8 mouse cellular contexts compared by ENCODE assay signal in the genomic region with DNA sequence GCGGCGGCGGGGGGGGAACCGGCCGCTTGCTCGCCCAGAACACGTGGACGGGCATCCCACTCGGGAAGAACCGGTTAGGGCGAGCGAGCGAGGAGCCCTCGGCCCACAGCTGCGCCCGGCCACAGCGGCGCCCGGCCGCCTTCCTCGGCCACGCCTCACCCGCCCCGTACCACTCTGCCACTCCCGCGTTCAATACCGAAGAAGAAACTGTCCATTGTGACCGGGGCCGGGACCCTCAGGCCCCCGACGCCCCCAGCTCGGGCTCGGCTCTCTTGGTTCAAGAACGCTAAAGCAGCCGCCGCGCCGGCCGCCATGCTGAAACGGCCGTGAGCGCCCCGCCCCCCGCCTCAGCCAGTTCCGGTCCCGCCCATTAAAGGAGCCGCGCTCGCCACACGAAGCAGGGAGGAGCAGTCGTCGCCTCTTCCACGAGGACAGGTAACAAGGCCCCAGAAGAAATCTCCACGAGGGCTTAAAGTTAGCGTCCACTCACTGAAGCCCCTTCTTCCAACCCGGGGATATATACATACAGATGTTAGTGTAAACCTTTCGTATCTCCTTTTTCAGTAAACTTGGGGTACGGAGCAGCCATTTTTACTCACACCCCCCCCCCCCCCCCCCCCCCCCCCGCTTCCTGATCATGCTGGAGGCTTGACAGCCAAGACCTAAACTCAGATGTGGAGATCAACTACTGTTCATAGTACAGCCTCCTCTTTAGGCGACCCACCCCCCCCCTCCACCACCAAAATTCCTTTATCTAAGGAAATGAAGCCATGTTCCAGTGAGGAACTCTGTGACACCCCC. TPM values are rescaled to one million over a fixed set of nuclear protein-coding genes. Genes with fewer than 3 reads are reported as not detected.
A peak's percentile ranks its signal among the peaks of the same experiment; 100 is the strongest.
DNase-seq lines count a peak whose midpoint lies in the region; ATAC-seq and TF ChIP-seq lines count a peak whose summit lies in the region.

A gene (minus strand): TSS at position 349 of the 801 bp plus-strand sequence.

- DNase-seq in B cell, adult 2 months, result peak; percentile 91 to 92
- DNase-seq in heart, embryonic 10.5 days (ENCODE audit: low spot score), result peak; percentile 95
- DNase-seq in liver, adult 2 months (ENCODE audit: extremely low read depth, low read depth, low spot score), result peak; percentile 55
- peak; percentile 88 for DNase-seq in splenic B cell, adult 2 months (ENCODE audit: low read depth, low spot score)

- no peak for TF ChIP-seq POLR2A in bone marrow macrophage, adult 2 months (IDR thresholded peaks at IDR 0.05; ENCODE audit: borderline replicate concordance, low read depth, low read length)
- TF ChIP-seq POLR2A in embryonic fibroblast, embryonic 13.5 days (IDR thresholded peaks at IDR 0.05; ENCODE audit: low read depth, low read length), result peak; percentile 50
- 0 out of 2 replicates have a peak, but pooled peaks have one; percentile 31 for TF ChIP-seq POLR2A in liver, adult 2 months (IDR thresholded peaks at IDR 0.05; ENCODE audit: extremely low read depth, insufficient read depth, low read length)
- peak; percentile 51 for TF ChIP-seq POLR2A in myocyte (IDR thresholded peaks at IDR 0.05; ENCODE audit: insufficient read length, low read depth)

- no peaks in the 10 kb centered on the region for H3K4me1 ChIP-seq in bone marrow macrophage, adult 2 months (ENCODE audit: control insufficient read depth, insufficient read depth, low read length)
- H3K4me1 ChIP-seq in embryonic fibroblast, embryonic 13.5 days (ENCODE audit: control insufficient read depth, insufficient read depth, low read length), result no peaks in the 10 kb centered on the region
- H3K4me1 ChIP-seq in heart, embryonic 10.5 days, result peaks cover 41% of the 10 kb centered on the region
- peaks cover 50% of the 10 kb centered on the region for H3K4me1 ChIP-seq in kidney, embryonic 15.5 days
- H3K4me1 ChIP-seq in liver, adult 2 months (ENCODE audit: control insufficient read depth, insufficient read depth, low read length), result peaks cover 18% of the 10 kb centered on the region

- under 1% methylated on average over 60 of the region's 60 CpGs for WGBS in heart, embryonic 10.5 days
- under 1% methylated on average over 59 of the region's 60 CpGs for WGBS in kidney, embryonic 15.5 days
- under 1% methylated on average over 58 of the region's 60 CpGs for WGBS in liver, adult 2 months

- H3K36me3 ChIP-seq in heart, embryonic 10.5 days, result peaks cover 32% of the 10 kb centered on the region
- H3K36me3 ChIP-seq in kidney, embryonic 15.5 days, result peaks cover 38% of the 10 kb centered on the region
- H3K36me3 ChIP-seq in liver, adult 2 months (ENCODE audit: control insufficient read depth, insufficient read depth, low read length), result peaks cover 13% of the 10 kb centered on the region
- H3K36me3 ChIP-seq in myocyte (ENCODE audit: control insufficient read depth, insufficient read depth), result peaks cover 15% of the 10 kb centered on the region
- H3K36me3 ChIP-seq in splenic B cell, adult 2 months (ENCODE audit: control insufficient read depth, insufficient read depth, low read length, poor library complexity, severe bottlenecking), result peaks cover 10% of the 10 kb centered on the region

- ATAC-seq in kidney, embryonic 15.5 days (replicated peaks; ENCODE audit: low FRiP score), result peak; percentile 77

- H3K9me3 ChIP-seq in heart, embryonic 10.5 days, result no peaks in the 10 kb centered on the region
- no peaks in the 10 kb centered on the region for H3K9me3 ChIP-seq in kidney, embryonic 15.5 days (replicated peaks)

- H3K4me3 ChIP-seq in bone marrow macrophage, adult 2 months (ENCODE audit: insufficient read depth, low read length), result peak within 1 kb of the TSS; percentile 79
- peak within 1 kb of the TSS; percentile 57 for H3K4me3 ChIP-seq in embryonic fibroblast, embryonic 13.5 days (ENCODE audit: insufficient read depth, low read length)
- peak within 1 kb of the TSS; percentile 94 for H3K4me3 ChIP-seq in heart, embryonic 10.5 days
- peak within 1 kb of the TSS; percentile 82 for H3K4me3 ChIP-seq in kidney, embryonic 15.5 days (replicated peaks)
- peak within 1 kb of the TSS; percentile 92 for H3K4me3 ChIP-seq in liver, adult 2 months (ENCODE audit: insufficient read depth, low read depth, low read length)
- H3K4me3 ChIP-seq in myocyte, result peak within 1 kb of the TSS; percentile 58

- H3K4me2 ChIP-seq in kidney, embryonic 15.5 days, result peak within 1 kb of the TSS; percentile 94
- peak within 1 kb of the TSS; percentile 93 for H3K4me2 ChIP-seq in myocyte (ENCODE audit: low read depth)

- peak within 1 kb of the TSS; percentile 86 for H3K9ac ChIP-seq in kidney, embryonic 15.5 days
- peak within 1 kb of the TSS; percentile 92 for H3K9ac ChIP-seq in liver, adult 2 months (ENCODE audit: low read depth, low read length)

- H3K27ac ChIP-seq in bone marrow macrophage, adult 2 months (ENCODE audit: insufficient read depth, low read depth, low read length), result no peak within 1 kb of the TSS
- H3K27ac ChIP-seq in embryonic fibroblast, embryonic 13.5 days (ENCODE audit: insufficient read depth, low read length), result 0 out of 2 replicates have a peak within 1 kb of the TSS, but pooled peaks have one; percentile 2
- peak within 1 kb of the TSS; percentile 92 for H3K27ac ChIP-seq in heart, embryonic 10.5 days
- H3K27ac ChIP-seq in kidney, embryonic 15.5 days, result peak within 1 kb of the TSS; percentile 66
- peak within 1 kb of the TSS; percentile 66 for H3K27ac ChIP-seq in liver, adult 2 months (replicated peaks; ENCODE audit: insufficient read depth, low read depth, low read length)

- no peak for TF ChIP-seq CTCF in bone marrow macrophage, adult 2 months (IDR thresholded peaks at IDR 0.05; ENCODE audit: low read depth, low read length)
- TF ChIP-seq CTCF in embryonic fibroblast, embryonic 13.5 days (IDR thresholded peaks at IDR 0.05; ENCODE audit: borderline replicate concordance, insufficient read depth, low read length), result no peak
- no peak for TF ChIP-seq CTCF in liver, adult 2 months (IDR thresholded peaks at IDR 0.05; ENCODE audit: low read depth, low read length)

- H3ac ChIP-seq in myocyte (ENCODE audit: control insufficient read depth, insufficient read length), result peak within 1 kb of the TSS; percentile 24

- peaks cover 24% of the 10 kb centered on the region for H3K27me3 ChIP-seq in heart, embryonic 10.5 days (ENCODE audit: insufficient read depth, poor library complexity, severe bottlenecking)
- peaks cover 22% of the 10 kb centered on the region for H3K27me3 ChIP-seq in kidney, embryonic 15.5 days
- H3K27me3 ChIP-seq in liver, adult 2 months (ENCODE audit: control insufficient read depth, insufficient read depth, low read length), result no peaks in the 10 kb centered on the region
- no peaks in the 10 kb centered on the region for H3K27me3 ChIP-seq in myocyte (ENCODE audit: control insufficient read depth, insufficient read depth, insufficient read length)
- no peaks in the 10 kb centered on the region; the same call in 1 of the 2 replicates for H3K27me3 ChIP-seq in splenic B cell, adult 2 months (ENCODE audit: control insufficient read depth, insufficient read depth, low read length, poor library complexity, severe bottlenecking)

- peaks cover 5% of the 10 kb centered on the region; the same call in 1 of the 2 replicates for H3K79me2 ChIP-seq in liver, adult 2 months (ENCODE audit: control insufficient read depth, insufficient read depth, low read length)
- H3K79me2 ChIP-seq in myocyte (ENCODE audit: control insufficient read depth, insufficient read depth), result no peaks in the 10 kb centered on the region

TF ChIP-seq in myocyte, 11 proteins besides CTCF, POLR2A, EP300 and RAD21:
- TF ChIP-seq TCF3 (IDR thresholded peaks at IDR 0.05; ENCODE audit: insufficient read length, low read depth), result no peak
- peak in 1 of 3 experiments; percentile 26 for TF ChIP-seq MYOG (IDR thresholded peaks at IDR 0.05; ENCODE audit: control insufficient read depth in 1 of 3, insufficient read depth in 1 of 3, insufficient read length in 2 of 3, low read depth in 2 of 3)
- TF ChIP-seq REST (IDR thresholded peaks at IDR 0.05; ENCODE audit: insufficient read depth, insufficient read length), result no peak
- TF ChIP-seq SRF (IDR thresholded peaks at IDR 0.05; ENCODE audit: control insufficient read depth, insufficient read length, low read depth), result no peak
- no peak for TF ChIP-seq MAX (IDR thresholded peaks at IDR 0.05; ENCODE audit: low read depth)
- TF ChIP-seq TCF12 (IDR thresholded peaks at IDR 0.05; ENCODE audit: insufficient read depth, poor library complexity, severe bottlenecking), result no peak
- no peak for TF ChIP-seq USF1 (IDR thresholded peaks at IDR 0.05; ENCODE audit: low read depth)
- no peak for TF ChIP-seq E2F4 (IDR thresholded peaks at IDR 0.05; ENCODE audit: insufficient read depth)
- TF ChIP-seq CEBPB (IDR thresholded peaks at IDR 0.05; ENCODE audit: insufficient read depth, poor library complexity, severe bottlenecking), result no peak
- peak in 1 of 3 experiments; percentile 23 for TF ChIP-seq MYOD1 (IDR thresholded peaks at IDR 0.05; ENCODE audit: control insufficient read depth in 1 of 3, insufficient read length in 2 of 3, low read depth in 2 of 3)
- TF ChIP-seq POLR2AphosphoS2 (IDR thresholded peaks at IDR 0.05; ENCODE audit: insufficient read length, low read depth), result peak; percentile 82
TF ChIP-seq in myocyte: peak in this region for 3.

RNA-seq across cellular contexts. Expression of the gene that starts here (rescaled TPM):
- 24.7 and 34.9 TPM in 2 replicates for polyA plus RNA-seq in bone marrow macrophage, adult 2 months (2012; ENCODE audit: insufficient read depth, insufficient read length, missing spikeins)
- polyA plus RNA-seq in embryonic fibroblast, embryonic 13.5 days (2011; ENCODE audit: insufficient read length, low read depth, missing spikeins), result 95.8 and 99.4 TPM in 2 replicates
- 12.3 and 13.6 TPM in 2 replicates for polyA plus RNA-seq in heart, embryonic 10.5 days (2016; fragmentation: Nextera tagmentation; extraction: Ambion mirVana)
- 20.8 and 28.5 TPM in 2 replicates for polyA plus RNA-seq in kidney, embryonic 15.5 days (2015; fragmentation: Nextera tagmentation; extraction: Ambion mirVana)
- 23.0 and 29.1 TPM in 2 replicates for total RNA-seq in liver, adult 2 months (2014; rRNA removed)
- 31.7 and 32.2 TPM in 2 replicates for polyA plus RNA-seq in liver, adult 2 months (2012; rRNA removed)
- polyA plus RNA-seq in myocyte (2012; fragmentation: generic; extraction: Trizol), result 97.2 TPM
